Mouse (Mus musculus) heart, postnatal 10 days (tissue): ENCODE data around the gene Gm49318. TPM values are rescaled to one million over a fixed set of nuclear protein-coding genes. Genes with fewer than 3 reads are reported as not detected.

Experiments used
- DNase-seq, 2 experiments: peaks; one replicate each; pipeline ENCODE4 v3.0.0; 2021
- intact Hi-C: fragments of 180-260 bp; cut with DNase I; formaldehyde crosslinking; loops from one replicate; pipeline ENCODE4 v1.15.1; 2025
- total RNA-seq, 2 experiments: library from RNA; stranded (reverse); gene quantifications; 2 replicates each; pipeline ENCODE4 v1.2.3; 2021

Gene Gm49318
- total RNA-seq, 2 experiments from 2014 or later, result 0.64 TPM; not detected in 1

DNA sequence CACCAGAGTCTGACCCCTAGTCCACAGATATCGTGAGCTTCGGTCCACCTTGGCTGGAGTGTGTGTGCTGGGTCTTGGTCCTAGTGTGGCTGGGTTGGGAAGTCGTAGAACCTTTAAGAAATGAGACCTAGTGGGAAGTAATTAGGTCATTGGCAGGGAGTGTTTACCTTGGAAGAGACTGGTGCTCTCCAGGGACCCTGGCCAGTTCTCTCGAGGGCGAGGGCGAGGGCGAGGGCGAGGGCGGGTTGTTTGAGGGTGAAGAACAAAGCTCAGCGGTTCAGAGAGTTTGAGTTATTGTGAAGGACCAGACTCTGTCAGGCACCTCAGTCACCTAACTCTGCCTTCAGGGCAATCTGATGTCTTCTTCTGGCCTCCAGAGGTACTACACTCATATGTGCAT lies 33.2 kb downstream of the Gm49318 start:
- no peak for DNase-seq
- intact Hi-C loops, result no loop called here

DNA sequence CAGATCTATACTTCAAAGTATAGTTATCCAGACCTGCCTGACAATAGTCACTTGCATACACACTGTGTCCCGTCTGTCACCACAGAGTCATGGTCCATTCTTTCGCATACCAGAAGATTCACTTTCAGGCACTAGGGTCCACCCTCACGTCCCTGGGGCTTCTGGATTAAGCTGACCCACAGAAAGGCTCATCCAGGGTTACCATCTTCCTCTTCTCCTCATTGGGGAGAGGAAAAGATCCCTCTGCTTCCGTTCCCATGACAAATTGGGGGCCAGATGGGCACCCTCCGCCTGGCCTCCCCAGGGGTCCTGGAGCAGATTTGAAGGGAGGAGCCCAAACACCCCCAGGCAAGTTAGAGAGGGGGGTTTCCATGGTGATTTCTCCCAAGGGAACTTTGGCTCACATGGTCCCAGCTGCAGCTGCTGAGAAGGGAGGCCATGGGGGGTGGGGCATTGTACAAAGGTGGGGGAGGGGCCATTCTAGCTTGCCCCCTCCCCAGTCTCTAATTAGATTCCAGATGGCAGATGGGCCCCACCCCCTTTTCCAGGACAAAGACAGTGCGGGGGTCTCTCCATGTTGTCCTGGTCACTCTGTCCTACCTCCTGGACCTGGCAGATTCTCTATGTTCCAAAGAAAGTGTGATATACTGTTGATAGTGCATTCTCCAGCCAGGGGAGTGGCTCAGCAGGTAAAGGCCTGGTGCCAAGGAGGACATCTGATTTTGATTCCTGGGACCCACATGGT lies 35.6 kb downstream of the Gm49318 start:
- DNase-seq, result no peak
- intact Hi-C loops, result no loop called here

DNA sequence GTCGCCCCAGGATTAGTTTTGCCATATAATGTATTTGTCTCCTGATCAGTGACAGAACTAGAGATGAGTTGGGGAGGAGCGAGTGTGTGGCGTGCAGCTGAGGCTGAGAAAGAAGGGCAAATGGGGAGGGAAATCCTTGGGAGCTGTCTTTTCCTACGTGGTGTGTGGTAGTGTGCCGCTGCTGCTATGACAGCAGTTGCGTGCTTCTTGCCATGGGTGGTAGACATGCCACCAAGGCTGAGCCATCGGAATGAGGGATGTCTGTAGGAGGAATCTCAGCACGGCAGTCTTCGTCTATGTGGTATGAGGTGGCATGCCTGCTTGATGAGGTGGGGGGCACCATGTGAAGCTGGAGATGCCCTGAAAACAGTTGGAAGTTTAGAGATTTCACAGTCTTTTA lies 40.7 kb downstream of the Gm49318 start:
- intact Hi-C loops, result no loop called here
- DNase-seq, result no peak

DNA sequence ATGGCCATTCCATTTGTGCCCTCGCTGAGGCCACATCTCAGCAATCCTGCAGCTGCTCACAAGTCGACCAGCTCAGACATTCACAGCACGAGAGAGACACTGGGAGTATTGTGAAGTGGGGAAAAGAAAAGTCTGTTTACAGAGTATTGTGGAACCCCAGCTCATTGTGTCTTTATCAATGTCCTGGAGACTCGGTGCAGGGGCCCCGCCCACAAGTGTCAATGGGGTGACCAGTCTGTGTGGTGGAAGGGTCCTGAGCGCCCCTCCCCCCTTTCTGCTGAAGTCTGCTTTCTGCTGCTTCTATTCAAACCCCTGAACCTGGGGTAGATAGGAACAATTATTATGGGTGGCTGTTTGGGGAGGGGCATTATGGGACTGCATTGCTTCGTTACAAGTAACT lies 42.6 kb downstream of the Gm49318 start:
- intact Hi-C loops, result no loop called here
- DNase-seq, result no peak

DNA sequence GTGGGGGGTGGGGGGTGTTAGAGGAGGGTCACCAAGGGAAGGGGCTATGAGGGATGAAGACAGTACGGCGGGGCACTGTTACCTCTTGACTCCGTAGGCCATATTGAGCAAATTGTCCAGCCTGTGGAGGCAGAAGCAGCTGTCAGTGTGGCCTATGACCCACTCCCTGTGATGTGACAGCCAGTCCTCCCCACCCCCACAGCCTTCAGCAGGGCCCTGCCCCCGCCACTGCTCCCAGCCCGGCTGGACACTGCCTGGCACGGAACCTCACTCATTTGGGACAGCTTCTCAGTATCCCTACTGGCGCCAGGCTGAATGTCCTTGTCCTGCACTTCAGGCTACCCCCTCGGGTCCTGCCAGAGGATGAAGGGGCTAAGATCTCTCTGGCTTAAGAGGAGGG lies 46.5 kb downstream of the Gm49318 start:
- intact Hi-C loops, result no loop called here
- no peak for DNase-seq

DNA sequence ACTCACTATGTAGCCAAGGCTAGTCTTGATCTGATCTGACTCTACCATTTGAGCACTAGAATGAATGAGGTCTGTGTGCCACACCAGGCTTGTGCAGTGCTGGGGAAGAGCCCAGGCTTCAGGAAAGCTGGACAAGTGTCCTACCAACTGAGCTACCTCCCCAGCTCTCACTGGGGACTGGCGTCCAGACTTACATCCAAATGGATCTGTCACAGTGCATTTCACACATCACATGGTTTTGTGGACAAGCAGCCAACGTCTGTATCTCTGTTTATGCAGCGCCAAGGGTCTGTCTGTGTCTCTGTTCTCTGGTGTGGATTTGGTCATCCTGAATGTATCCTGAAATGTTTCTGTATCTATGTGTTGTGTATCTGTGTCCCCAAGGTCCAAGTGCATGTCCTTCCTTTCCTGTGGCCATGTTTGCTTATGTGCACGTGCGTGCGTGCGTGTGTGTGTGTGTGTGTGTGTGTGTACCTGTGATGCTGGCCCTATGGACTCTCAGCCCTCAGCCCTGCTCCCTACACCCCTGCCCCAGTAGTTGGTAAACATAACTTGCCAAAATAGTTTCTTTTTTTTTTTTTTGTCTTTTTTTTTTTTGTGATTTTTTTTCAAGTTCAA lies 53.7 kb downstream of the Gm49318 start:
- intact Hi-C loops, result no loop called here
- no peak for DNase-seq

DNA sequence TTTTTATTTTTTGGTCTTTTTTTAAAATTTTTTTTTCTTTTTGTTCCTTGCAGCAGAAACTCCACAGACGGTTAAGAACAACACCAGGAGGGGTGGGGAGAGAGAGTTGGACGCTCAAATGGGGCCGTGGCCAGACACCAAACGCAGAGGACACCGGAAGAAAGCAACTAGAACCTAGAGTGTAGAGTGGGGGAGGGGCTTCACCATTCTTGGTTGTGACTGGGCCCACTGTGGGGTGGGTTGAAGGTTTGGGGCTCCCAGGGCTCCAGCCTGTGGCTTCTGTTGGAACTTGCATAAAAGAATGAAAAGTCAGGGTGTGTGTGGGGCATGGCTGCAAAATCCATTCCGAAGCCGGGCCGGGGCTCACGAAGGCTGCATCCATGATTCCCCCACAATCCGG lies 54.8 kb downstream of the Gm49318 start:
- intact Hi-C loops, result no loop called here

DNA sequence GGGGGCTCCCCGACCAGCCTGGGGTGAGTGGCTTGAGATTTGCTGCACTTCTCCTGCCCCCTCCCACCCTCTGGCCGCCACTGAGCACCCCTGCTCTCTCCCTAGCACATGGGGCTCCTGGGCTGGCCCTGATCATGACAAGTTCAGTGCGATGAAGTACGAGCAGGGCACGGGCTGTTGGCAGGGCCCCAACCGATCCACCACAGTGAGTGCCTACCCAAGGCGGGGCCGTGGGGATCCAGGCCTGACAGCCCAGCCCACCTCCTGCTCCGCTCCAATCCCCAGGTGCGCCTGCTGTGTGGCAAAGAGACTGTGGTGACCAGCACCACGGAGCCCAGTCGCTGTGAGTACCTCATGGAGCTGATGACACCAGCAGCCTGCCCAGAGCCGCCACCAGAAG lies 58.3 kb downstream of the Gm49318 start:
- intact Hi-C loops, result no loop called here
- DNase-seq, result no peak

More for the DNA sequence above, 54.8 kb downstream of the Gm49318 start:
- DNase-seq, result no peak

DNA sequence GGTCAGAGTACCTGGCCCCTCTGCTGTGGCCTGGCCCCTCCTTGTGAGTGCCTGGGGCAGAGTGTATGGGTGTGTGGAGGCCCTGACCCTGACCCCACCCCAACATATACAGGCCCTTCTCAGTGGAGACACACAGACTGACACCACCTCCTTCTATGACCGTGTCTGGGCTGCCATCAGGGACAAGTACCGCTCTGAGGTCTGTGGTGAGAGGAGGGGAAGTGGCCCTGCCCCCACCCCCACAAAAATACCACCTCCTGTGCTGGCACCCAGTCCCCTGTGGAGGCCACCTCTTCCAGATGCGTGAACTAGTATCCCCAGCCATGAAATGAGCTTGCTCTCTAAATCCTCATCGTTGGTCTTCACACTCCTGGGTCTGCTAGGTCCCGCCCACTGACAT lies 60.0 kb downstream of the Gm49318 start:
- DNase-seq, result no peak
- intact Hi-C loops, result no loop called here

DNA sequence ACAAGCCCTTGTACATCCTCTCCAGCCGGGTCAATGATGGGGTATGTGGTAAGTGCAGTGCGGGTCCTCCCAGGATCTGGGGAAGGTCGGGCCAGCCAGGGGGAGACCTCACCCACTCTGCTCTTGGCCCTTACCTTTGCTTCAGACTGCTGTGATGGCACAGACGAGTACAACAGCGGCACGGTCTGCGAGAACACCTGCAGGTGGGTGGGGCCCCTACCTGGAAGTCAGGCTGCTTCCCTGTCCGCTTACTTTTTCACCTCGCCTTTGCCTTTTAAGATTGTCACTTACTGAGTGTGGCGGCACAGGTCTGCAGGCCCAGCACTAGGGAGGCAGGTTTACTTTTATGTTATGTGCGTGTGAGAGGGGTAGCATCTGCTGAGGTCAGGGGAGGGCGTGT lies 66.5 kb downstream of the Gm49318 start:
- intact Hi-C loops, result no loop called here
- no peak for DNase-seq

DNA sequence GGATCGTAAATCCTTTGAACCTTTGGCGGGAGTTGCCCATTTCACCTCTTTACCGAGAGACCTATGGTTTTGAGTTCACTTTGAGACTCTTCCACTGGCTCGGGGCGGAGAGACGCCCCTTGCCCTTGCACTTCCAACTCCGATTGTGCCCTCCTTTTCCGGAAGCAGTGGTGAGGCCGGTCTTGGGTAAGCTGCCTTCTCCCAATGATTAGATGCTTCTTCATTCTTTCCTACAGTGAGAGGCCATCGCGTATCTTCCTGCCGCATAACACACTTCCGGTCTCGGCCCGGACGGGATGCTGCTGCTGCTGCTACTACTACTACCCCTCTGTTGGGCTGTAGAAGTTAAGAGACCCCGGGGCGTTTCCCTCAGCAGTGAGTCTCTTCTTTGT lies 67.9 kb downstream of the Gm49318 start:
- intact Hi-C loops, result no loop called here
- DNase-seq, result no peak

DNA sequence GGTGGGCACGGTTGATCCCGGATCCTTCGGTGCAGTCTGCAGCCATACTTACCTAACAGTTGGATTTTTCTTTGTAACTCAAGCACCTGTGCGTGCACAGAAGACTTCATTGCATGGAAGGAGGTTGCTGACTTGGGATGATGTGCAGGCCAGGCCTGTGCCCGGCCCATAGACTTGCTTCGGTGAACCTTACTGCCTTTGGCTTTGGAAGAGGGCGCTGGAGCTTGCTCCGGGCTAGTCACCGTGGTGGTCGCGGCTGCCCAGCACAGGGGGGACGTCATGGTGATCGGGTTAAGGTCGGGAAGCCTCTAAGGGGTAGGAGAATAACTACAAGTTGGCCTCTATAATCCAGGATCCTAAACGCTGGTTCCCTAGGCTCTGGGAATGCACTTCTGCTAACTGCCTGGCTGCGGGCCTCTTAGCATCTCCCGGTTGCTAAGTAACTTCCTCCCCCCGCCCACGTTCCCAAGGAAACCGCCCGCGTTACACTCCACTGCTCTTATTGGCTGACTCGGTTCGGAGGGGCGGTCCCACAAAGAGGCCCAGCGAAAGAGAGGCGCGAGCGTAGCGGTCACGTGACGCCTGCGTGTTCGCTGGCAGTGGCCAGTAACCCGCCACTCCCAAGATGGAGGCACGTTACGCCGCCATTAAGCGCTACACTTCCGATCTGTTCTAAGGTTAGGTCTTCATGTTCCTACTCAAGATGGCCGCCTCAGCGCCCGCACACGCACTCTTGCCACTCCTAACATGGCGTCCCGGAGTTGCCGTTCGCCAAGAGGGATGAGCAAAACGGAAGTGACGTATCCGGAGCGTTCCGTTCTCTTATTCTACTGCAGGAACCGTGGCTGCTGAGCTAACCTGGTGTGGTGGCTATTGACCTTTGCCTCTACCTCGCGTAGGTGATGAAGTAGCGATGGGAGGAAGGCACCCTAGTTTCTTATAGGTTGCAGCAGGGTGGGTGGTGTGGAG lies 68.6 kb downstream of the Gm49318 start, which contains the start of the genes Ccdc151 and Prkcsh:
TSS of gene Ccdc151 (minus strand) at position 441 of the 969 bp plus-strand sequence.
TSS of gene Prkcsh (plus strand) at position 613 of the 969 bp plus-strand sequence.
- intact Hi-C loops, result no loop called here

DNA sequence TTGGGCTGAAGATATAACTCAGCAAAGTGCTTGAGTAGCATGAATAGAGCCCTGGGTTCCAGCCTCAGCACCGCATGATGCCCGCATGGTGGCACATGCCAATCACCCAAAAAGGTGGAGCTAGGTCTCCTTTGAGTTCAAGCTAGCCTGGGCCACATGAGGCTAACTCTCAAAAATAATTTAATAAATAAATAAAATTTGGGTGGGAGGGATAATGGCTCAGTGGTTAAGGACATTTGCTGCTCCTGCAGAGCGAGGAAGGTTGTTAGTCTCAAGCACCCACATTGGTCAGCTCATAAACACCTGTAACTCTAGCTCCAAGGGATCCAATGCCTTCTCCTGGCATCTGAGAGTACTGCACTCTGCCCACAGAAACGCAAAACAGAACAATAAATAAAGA lies 69.4 kb downstream of the Gm49318 start:
- intact Hi-C loops, result no loop called here
- DNase-seq, result no peak

More for the DNA sequence above, 68.6 kb downstream of the Gm49318 start, which contains the start of the genes Ccdc151 and Prkcsh:
- DNase-seq, result peak; percentile 99 to 100

DNA sequence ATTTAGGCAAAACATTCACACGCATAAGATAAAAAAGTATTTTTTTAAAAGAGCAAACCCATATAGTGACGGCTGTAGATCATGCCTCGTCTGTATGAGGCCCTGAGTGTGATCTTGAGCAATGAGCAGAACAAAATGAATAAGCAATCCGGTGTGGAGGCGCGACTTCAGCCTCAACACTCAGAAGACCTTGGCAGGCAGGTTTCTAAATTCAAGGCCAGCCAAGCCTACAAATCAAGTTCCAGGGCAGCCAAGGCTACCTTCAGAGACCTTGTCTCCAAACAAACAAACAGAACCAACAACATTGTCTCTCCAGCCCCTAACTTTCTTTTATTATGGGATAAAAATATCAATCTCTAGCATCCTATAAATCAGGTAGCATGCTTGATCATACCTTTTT lies 70.8 kb downstream of the Gm49318 start:
- DNase-seq, result no peak
- intact Hi-C loops, result no loop called here

DNA sequence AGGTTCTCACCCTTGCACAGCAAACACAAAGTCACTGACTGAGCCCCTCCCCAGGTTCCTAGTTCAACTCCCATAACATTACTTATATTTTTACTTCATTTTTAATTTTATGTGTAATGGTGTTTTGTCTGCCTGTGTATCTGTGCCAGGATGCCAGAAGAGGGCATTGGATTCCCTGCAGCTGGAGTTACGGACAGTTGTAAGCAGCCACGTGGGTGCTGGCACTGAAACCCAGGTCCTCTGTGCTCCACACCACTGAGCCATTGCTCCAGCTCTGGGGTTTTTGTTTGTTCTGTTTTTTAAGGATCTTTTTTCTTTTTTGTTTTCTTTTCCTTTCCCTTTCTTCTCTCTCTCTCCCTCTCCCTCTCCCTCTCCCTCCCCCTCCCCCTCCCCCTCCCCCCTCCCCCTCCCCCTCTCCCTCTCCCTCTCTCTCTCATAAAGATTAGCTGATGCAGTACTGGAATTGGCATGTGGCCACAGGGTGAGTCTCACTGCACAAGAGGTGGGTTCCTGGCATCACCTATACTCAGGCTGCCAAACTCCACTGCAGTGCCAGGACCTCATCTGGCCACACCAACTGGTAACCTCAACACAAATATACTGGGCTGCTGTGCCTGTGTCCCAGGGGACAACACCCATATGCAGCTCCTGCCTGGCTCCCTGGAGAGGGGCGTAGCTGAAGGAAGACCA lies 74.7 kb downstream of the Gm49318 start:
- no peak for DNase-seq
- intact Hi-C loops, result no loop called here

DNA sequence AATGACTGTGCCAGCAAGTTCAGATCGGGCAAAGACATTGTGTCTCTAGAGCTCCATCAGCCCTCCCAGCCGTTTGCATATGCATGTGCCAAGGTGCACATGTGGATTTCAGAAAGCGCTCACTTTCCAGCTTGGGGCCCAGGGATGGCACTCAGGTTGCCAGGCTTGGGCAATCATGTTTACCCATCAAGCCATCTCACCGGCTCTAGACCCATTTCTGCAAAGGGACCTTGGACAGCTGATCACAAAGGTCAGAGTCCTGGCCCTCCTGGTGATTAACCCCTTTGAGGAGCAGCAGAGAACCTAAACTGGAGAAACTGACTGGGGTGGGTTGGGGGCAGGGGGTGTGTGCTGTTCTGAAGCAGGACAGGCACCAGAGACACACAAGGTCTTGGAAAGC lies 78.8 kb downstream of the Gm49318 start:
- DNase-seq, result no peak
- intact Hi-C loops, result no loop called here

DNA sequence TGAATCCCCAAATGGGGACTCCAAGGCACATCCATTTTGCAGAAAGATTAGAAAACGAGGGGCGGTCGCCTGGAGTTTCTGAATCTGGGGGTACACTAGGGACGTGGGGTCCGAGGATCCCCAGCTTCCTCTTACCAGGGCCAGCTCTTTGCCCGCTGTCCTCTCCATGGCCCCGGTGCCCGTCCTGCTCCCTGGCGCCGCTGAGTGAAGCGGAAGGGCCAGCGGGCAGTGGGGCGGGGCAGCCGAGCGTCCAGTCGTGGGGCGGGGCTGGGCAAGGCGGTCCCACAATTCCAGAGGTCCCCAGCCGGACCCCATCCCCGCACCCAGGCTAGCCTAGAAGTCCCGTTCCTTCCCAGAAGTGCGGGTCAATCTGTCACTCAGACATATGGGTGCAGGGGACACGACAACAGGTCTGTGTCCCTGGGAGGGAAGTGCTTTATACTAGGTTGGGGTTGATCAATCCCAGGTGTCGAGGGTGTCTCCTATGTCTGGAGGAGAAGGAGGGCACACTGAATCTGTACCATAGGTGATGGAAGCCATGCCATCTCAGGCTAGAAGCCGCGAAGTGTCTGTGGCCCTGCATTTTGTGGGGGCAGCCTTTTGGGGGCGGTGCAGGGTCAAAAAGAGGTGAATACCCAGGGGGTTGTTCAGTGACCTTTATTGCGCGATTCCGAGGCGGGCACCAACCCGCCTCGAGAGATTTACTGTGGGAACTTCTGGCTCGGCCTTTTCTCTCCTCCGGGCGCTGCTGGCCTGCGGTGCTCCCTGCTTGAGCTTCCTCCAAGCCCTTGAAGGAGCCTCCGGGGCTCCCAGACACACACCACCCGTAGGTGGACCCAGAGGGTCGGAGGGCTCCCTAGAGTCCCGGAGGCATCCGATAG lies 81.6 kb downstream of the Gm49318 start, which contains the start of gene Rgl3:
TSS of gene Rgl3 (minus strand) at position 217 of the 881 bp plus-strand sequence.
- peak; percentile 46 to 62 for DNase-seq
- intact Hi-C loops, result no loop called here

DNA sequence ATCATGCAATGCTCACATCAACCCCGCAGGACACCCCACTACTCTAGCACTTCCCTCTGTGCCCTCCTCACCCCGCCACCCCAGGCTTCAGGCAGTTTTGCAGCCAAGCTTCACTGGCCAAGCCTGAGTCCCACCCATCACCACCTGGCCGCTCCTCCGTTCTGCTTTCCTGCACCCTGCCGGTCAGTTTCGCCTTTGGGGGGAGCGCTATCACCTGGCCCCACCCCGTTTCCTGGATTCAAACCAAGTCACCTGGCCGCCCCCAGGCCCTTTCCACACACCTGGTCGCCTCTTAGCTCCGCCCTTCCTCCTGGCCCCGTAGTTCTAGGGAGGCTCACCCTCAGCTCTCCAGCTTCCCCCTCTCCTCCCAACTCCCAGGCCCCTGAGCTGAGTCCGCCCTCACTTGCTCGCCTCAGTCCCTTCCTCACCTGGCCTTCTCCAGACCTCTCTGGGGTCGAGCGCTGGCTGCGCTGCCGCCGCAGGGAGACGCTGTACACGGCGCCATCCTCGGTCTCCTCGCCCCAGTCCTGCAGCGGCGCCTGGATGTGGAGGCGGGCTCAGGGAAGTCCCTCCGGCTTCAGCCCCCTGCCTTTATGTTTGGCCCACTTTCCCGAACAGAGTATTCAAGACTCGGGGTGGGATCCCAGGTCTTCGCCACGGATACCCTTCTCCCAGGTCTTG lies 82.5 kb downstream of the Gm49318 start:
- no peak for DNase-seq
- intact Hi-C loops, result no loop called here
